Mouse (Mus musculus) right cerebral cortex, postnatal 25 days (tissue): ENCODE measurements at regions not wholly inside any gene's neighbourhood (a gene's known extent, or its start where the extent isn't known, plus 50 kb on each side); places are given as distances from the start of the nearest gene placed in this dataset.

Source experiments
- DNase-seq: peaks from one replicate; pipeline ENCODE4 v3.0.0; 2022

DNA sequence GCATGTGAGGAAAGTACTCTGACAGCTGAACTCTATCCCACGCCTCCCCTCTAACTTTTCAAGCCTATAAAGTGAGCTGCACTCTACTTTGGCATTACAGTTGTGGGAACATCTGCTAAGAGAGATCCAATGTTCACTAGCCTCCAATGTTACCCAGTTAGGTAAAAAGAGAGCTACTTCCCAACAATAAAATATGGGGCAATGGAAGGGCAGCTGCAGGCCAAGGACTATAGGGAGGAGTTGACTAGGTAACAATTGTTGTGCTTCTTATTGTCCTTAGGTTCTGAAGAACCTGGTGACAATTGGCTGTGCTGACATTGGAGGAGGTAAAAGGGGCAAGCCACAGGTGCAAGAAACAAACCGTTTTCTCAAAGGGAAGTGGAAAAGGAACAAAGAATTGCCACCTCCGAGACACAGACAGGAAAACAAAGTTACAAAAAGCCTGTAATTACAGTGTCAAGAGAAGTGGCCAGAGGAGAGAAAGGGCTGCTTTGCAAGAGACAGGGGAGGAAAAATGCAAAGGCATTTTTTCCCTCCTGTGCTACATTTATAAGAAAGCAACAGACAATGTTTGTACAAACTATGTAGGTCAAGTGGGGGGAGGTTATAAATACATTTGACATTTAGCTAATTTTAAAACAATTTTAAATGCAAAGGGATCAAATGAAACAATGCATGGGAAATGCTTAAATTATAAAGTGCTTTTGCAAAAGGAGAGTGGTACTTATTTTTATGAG is 54.1 kb upstream of the Lclat1 start:
- DNase-seq = no peak

DNA sequence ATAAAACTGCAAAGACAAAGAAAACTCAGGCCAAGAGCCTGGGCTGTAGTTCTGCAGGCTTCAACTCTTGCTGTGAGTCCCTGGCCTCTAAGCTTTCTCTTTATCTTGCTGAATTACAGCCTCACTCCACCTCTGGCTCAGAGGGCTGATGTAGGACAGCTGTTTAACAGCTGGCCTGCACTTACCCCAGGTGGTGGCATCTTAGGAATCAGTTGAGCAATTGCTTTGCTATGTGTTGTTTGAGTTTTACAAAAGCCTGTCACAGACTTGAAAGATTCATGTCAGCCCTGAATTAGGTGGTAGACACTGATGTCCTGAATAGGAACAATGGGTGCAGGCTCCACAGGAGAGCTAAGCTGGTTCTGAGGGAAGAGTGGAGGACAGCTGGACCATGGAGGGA is 53.6 kb upstream of the Lclat1 start:
- DNase-seq = no peak

DNA sequence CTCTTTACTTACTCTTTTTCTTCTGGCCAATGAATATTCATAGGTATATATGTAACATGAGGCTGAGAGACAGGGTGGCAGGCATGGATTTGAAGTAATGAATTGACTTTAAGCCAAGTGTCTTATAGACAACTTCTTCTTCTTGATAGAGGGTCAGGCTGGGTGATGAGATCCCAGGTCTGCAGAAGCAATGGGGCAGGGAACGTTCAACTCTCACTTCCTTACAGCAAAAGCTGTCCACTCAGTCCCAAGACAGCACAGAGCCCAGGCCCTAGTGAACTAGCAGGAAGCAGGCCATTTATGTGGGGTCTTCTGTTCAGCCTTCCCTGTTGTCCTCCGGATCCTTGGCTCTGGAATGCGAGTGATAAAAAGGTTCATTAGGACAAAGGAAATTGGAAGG is 52.6 kb upstream of the Lclat1 start:
- no peak for DNase-seq

DNA sequence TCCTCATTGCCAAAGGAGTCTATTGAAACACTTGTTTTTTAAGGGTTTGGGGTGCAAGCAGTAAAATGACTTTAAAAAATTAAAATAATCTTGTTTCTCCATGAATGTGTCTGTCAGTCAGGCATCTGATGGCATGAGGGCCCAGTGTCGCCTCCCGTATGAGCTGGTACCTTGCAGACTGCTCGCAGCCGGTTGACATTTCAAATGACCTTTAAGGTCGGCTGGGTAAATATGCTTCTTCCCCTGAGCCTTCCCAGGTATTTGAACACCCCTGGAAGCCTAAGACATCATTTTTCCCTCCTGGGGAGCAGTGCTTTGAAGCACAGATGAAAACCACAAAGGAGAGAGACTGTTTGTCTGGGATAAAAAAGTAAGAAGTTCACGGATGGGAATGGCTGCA is 52.2 kb upstream of the Lclat1 start:
- no peak for DNase-seq

DNA sequence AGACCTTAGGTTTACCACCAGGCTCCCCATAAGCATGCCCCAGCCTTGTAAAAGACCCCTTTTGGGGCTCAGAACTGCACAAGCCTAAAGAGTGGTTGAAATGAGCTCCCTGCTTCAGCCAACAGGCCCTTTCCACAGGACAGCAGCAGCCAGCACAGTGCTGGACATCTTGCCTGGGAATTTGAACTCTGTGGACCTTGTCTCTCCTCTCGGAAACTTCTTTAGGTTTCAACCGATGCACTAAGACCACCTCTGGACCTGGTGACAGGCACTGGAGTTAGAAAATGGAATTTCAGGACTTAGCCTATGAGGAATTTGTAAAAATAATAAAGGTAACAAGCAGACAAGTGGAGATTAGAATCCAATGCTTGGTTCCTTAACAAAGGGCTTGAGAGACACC is 51.2 kb upstream of the Lclat1 start:
- DNase-seq = no peak
